Mouse (Mus musculus) hindbrain, embryonic 14.5 days (tissue): Measurements from ENCODE around the gene Rnf185. TPM values are rescaled to one million over a fixed set of nuclear protein-coding genes. Genes with fewer than 3 reads are reported as not detected.

Experiments
- polyA plus RNA-seq: library from polyadenylated mRNA; unstranded; fragments of >200 nt; fragmentation: Nextera tagmentation; extraction: Ambion mirVana; gene quantifications from 2 replicates; pipeline ENCODE4 v1.2.1, GENCODE M21; 2014

Gene Rnf185
- polyA plus RNA-seq, 1 experiment from 2014 or later = 46.3 TPM

Other genes with a start within 250 kb of the Rnf185 start
- 48.7 and 54.0 TPM in 2 replicates for gene Eif4enif1, start 250.0 kb downstream of the Rnf185 start, polyA plus RNA-seq
- gene Drg1, start 185.9 kb downstream of the Rnf185 start, polyA plus RNA-seq = 206 and 216 TPM in 2 replicates
- gene Patz1, start 163.5 kb downstream of the Rnf185 start, polyA plus RNA-seq = 47.6 and 50.4 TPM in 2 replicates
- 20.9 and 21.3 TPM in 2 replicates for gene Pik3ip1, start 122.0 kb downstream of the Rnf185 start, polyA plus RNA-seq
- gene Limk2, start 43.2 kb downstream of the Rnf185 start, polyA plus RNA-seq = 146 and 148 TPM in 2 replicates
- gene Pla2g3, start 35.9 kb upstream of the Rnf185 start, polyA plus RNA-seq = 0.67 and 0.81 TPM in 2 replicates
- 5.7 and 6.9 TPM in 2 replicates for gene Inpp5j, start 52.5 kb upstream of the Rnf185 start, polyA plus RNA-seq
- gene Selenom, start 62.3 kb upstream of the Rnf185 start, polyA plus RNA-seq = 105 and 122 TPM in 2 replicates
- gene Smtn, start 88.2 kb upstream of the Rnf185 start, polyA plus RNA-seq = 15.0 and 17.3 TPM in 2 replicates
- gene Morc2a, start 196.8 kb upstream of the Rnf185 start, polyA plus RNA-seq = 28.5 and 28.7 TPM in 2 replicates